Mouse (Mus musculus): ENCODE measurements around the gene Olfr32. TPM values are rescaled to one million over a fixed set of nuclear protein-coding genes. Genes with fewer than 3 reads are reported as not detected.
"Not testable (repeated sequence)": the region's sequence is repeated elsewhere in the genome, so short reads cannot be mapped to it uniquely, and the experiment has no call there.

Olfr32 gene
- not detected for total RNA-seq (2021)
- long read RNA-seq, experiment 1: 0 reads
- long read RNA-seq, experiment 2: 0 reads

- DNase-seq: no peak
Measured at GRCm38 (mm10) chr2:90142196-90142595, at the start of gene Olfr32. Gene Olfr32, minus strand, starts transcription at chr2:90142296.

- DNase-seq: not testable (repeated sequence)
Measured at GRCm38 (mm10) chr2:90187082-90187481, 45.0 kb upstream of the Olfr32 start.

GRCm38 (mm10) chr2:90186082-90186481 lies 44.0 kb upstream of the Olfr32 start:
- not testable (repeated sequence) for DNase-seq

GRCm38 (mm10) chr2:90153916-90154315 lies 11.8 kb upstream of the Olfr32 start:
- DNase-seq: no peak

GRCm38 (mm10) chr2:90152991-90153390 lies 10.9 kb upstream of the Olfr32 start, which contains the start of gene Olfr1270:
Gene Olfr1270, minus strand, starts transcription at chr2:90153091.
- DNase-seq: no peak

GRCm38 (mm10) chr2:90121312-90121711 lies 20.8 kb downstream of the Olfr32 start, which contains the start of gene Olfr1269:
Gene Olfr1269, minus strand, starts transcription at chr2:90121412.
- no peak for DNase-seq

Other genes with a start within 250 kb of the Olfr32 start
- gene Olfr1258, start 215.0 kb downstream of the Olfr32 start, total RNA-seq (2021): not detected
- gene Olfr1259, start 193.6 kb downstream of the Olfr32 start, total RNA-seq (2021): not detected
- gene Olfr1260, start 168.0 kb downstream of the Olfr32 start, total RNA-seq (2021): not detected
- not detected for gene Olfr1261, start 151.1 kb downstream of the Olfr32 start, total RNA-seq (2021)
- gene Olfr1262, start 142.2 kb downstream of the Olfr32 start, total RNA-seq (2021): not detected
- not detected for gene Olfr1263, start 130.2 kb downstream of the Olfr32 start, total RNA-seq (2021)
- not detected for gene Olfr1264, start 116.7 kb downstream of the Olfr32 start, total RNA-seq (2021)
- gene Olfr1265, start 107.0 kb downstream of the Olfr32 start, total RNA-seq (2021): not detected
- not detected for gene Olfr140, start 78.7 kb downstream of the Olfr32 start, total RNA-seq (2021)
- not detected for gene Olfr1269, start 20.9 kb downstream of the Olfr32 start, total RNA-seq (2021)
- not detected for gene Olfr1270, start 10.8 kb upstream of the Olfr32 start, total RNA-seq (2021)
- gene Olfr1506, start 82.2 kb upstream of the Olfr32 start, total RNA-seq (2021): not detected
- gene Olfr142, start 115.3 kb upstream of the Olfr32 start, total RNA-seq (2021): not detected
- not detected for gene Olfr1271, start 128.7 kb upstream of the Olfr32 start, total RNA-seq (2021)
- gene Olfr1272, start 150.5 kb upstream of the Olfr32 start, total RNA-seq (2021): not detected
- under 1 TPM in 1 of 2 experiments, not detected in 1; 0.16 TPM for gene Gm13769, start 179.9 kb upstream of the Olfr32 start, total RNA-seq (2021)

Measured in adrenal gland, postnatal 36 days (tissue).